Mouse (Mus musculus) urinary bladder, postnatal 14 days (tissue): Measurements from ENCODE around the gene C2cd2l.
"Not testable (repeated sequence)": the region's sequence is repeated elsewhere in the genome, so short reads cannot be mapped to it uniquely, and the experiment has no call there.

ENCODE experiments used
- DNase-seq: peaks from one replicate; pipeline ENCODE4 v3.0.0; 2021; ENCODE audit warnings: low spot score

The C2cd2l gene

DNA sequence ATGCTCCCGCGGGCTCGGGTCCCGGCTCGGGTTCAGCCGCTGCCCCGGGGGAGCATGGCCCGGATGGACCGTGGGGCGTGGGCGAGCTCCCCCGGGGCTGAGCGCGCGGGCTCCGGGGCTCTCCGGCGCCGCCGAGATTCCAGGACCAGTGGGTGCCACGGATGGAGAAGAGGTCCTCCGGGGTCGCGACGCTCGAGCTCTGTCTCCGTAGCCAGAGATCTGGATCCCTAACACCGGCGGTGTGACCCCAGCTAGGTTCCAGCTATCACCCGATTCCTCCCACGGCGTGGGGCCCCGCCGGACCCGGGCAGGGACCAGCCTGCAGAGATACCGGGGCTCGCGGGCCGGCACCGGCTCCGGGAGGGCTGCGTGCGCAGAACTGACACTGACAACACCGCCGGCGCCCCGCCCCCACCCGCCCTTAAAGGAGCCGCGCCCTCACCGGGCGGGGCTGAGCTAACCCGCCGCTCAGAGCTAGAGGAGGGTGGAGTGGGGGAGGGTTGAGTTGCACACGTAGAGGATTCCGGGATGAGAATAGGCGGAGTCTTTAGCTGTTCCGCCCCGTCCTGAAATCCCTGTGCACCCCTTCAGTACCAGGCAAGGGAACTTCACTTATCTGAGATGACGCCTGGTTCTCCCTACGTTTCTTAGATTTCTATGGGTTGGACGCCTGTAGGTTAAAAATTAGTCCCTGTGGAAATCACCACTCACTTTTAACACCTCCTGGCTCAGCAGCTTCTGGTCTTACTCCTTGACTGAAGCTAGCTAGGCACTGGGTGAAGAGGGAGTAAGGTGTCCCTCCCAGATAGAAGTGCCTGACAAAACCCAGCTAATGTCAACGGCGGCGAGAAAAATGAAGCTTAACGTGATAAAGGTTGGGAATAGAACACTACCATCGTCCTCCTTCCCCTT, at the start of gene C2cd2l:
TSS of gene C2cd2l (minus strand) at position 399 of the 912 bp plus-strand sequence.
- DNase-seq: peak; percentile 93

DNA sequence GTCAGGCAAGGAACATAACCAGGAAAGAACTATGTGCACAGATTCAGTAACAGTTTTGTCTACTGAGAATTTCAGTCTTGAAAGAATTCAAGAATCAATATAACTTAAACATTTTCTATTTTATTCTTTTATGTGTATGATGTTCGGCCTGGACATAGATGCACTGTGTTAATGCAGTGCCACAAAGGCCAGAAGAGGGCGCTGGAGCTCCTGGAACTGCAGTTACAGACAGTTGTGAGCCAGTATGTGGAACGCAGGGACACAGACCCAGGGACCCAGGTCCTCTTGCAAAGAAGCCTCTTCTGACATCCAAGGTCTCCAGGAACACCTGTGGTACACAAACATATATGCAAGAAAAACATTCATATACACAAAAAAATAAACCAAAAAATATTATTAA, 44.4 kb upstream of the C2cd2l start:
- peak; percentile 23 for DNase-seq

DNA sequence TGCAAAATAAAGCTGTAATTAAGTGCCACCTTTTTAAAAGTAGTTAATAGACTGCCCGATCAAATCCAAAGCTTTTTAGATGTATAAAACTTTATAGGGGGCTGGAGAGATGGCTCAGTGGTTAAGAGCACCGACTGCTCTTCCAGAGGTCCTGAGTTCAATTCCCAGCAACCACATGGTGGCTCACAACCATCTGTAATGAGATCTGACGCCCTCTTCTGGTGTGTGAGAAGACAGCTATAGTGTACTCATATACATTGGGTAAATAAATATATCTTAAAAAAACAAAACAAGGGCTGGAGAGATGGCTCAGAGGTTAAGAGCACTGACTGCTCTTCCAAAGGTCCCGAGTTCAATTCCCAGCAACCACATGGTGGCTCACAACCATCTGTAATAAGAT, 41.8 kb upstream of the C2cd2l start:
- DNase-seq: not testable (repeated sequence)

DNA sequence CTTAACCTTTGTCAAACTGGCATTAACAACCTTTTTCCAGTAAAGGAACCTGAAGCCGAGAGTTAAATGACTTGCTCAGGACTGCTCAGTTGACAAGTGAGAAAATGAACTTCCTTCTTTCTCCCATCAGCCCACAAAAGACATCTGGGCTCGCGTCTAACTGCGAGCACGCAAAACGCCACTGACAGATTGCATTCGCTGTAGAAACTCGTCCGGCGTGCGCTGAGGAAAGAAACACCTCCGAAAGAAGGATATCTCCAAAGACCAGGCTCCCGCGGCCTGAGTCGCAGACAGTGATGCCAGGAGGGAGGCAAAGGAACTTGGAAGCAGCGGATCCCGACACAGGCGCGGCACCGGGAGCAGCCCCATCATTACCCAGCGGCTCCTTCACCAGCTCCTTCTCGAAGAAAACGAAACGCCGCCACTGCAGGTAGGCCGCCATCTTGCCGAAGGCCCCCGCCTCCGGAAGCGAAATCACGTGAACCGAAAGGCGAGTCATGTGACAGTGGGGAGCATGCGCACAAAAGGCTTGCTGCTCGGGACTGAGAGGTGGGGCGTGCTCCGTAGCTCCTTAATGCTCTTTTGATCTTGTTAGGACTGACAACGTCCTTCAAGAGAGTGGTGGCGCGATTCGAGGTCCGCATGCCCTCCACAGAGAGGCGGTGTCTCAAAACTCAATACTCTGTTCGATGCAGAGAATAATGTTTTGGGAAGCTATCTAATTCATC, 41.3 kb upstream of the C2cd2l start, which contains the start of gene Vps11:
TSS of gene Vps11 (minus strand) at position 481 of the 728 bp plus-strand sequence.
- DNase-seq: peak; percentile 96

DNA sequence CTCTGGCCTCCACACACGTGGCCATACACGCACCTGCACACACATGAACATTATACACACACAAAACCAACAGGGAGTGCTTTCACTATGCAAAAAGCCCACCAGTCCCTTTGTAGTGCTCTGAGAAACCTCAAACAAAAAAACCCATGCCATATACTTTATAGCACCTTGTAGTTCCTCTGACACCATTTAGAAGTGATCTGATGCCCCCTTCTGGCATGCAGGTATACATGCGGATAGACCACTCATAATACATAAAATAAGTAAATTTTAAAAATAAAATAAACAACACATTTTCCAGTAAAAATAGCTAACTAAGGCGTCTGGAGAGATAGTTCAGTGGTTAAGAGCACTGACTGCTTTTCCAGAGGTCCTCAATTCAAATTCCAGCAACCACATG, 37.1 kb upstream of the C2cd2l start:
- no peak for DNase-seq

DNA sequence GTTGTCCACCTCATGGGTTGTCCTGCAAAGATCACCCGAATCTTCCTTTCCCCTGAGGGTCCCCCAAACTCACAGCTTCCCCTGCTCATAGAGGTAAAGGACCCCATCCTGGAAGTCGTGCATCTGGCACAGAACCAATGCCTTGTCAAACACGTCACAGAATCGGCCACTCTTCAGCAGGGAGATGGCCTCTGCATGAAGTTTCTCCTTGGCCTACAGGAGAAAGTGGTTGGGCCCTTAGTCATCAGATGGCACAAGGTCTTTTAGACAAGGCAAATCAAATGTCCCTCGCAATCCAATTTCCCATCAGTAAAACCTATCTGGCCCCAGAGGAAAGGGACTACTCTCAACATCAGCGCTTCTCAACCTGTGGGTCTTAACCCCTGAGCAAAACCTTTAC, 33.1 kb upstream of the C2cd2l start:
- DNase-seq: no peak

DNA sequence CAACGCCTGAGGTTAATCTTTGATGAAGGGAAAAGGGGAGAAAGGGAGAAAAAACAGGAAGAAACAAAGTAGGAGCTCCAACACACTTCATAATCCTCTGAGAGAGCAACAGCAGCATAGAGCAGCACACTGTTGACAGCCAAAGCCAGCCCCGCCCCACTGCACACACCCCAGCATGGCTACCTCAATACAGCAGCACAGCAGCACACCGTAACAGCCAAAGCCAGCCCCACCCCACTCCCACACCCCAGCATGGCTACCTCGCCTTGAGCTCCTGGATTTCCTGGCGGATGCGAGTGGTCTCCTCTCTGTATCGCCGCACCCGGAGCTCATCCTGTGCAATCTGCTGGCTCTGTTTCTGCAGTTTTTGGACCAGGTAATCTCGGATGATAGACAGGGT, 32.3 kb upstream of the C2cd2l start:
- no peak for DNase-seq

DNA sequence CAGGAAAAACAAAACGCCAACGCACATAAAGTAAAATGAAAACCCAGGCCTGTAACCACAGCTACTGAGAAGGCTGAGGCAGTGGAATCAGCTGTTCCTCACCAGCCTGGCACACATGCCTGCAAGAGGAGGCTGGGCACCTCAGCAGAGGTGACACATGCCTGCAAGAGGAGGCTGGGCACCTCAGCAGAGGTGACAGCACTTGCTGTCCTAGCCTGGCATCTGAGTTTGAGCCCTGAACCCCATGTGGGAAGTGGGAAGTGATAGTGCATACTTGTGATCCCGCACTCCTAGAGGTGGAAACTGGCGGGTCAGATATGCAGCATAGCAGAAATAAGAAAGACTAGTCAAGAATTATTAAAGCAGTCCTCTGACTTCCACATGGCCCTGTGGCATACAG, 31.3 kb upstream of the C2cd2l start:
- no peak for DNase-seq

DNA sequence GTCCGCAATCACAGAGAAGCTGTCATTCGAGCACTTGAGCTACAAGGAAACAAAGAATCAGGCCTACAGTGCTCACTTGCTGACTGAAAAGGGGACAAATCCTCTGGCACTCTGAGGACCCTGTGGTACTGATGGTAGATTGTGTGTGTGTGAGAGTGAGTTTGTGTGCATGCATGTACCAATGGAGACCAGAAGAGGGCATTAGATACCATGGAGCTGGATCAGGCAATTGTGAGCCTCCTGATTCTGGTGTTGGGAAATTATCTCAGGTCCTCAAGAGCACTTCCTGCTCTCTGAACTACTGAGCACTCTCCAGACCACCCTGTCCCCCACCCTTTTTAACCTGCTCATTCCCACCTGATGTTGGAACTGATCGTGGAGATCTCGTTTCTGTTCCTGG, 28.5 kb upstream of the C2cd2l start:
- DNase-seq: no peak

DNA sequence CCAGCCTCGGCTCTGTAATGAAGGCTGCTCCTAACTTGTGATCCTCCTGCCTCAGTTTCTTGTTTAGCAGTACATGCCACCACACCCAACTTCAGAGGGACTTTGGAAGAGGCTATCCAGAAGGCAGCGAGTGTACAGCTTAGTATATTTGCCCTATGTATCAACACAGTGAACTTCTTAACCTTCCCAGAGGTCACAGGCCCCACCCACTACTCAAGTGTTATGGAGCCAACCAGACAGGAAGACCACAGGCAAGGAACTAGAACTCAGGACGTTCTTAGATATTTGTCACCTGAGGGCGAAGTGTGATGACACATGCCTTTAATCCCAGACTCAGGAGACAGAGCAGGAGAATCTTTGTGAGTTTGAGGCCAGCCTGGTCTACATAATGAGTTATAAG, 27.5 kb upstream of the C2cd2l start:
- DNase-seq: no peak

DNA sequence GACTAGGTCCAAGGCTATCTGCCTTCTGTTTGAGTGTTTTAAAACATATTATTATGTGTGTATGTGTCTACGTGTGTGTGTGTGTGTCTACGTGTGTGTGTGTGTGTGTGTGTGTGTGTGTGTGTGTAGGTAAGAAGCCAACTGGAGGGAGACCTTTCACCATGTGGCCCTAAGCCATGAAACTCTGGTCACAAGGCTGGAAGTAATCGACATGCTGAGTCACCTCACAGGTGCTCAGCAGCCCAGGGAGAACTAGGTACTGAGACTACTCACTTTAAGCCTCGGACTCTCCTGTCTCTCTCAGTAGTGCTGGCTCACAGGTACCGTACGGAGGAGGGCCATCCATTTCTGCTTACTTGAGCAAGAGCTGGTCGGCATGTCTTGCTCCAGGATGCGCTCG, 27.1 kb upstream of the C2cd2l start:
- no peak for DNase-seq

DNA sequence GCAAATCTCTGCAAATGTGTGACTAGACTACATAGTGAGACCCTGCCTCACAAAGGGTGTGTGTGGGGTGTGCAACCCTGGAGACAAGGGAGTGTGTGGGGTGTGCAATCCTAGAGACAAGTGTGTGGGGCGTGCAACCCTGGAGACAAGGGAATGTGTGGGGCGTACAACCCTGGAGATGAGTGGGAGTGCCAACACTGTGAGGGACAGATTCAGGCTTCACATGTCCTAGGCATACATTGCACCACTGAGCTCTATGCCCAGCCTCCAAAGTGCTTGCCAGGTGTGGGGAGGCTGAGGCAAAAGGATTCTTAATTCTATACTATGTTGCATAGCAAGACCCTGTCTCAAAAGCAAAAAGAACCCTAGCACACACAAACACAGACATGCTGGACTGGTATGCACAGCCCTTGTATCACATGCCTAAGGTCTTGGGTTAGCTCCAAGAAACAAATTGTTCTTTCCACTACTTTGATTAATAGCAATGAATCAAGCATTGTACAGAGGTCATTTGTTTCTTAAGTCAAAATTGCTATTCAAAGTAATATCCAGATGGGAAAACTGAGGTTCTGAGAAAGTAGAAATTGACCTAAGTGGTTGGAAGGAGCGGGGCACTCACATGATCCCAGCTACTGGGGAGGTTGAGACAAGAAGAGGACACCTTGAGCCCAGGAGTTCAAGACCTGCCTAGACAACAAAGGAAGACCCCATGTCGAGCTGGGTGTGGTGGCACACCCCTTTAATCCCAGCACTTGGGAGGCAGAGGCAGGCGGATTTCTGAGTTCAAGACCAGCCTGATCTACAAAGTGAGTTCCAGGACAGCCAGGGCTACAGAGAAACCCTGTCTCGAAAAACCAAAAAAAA, 25.7 kb upstream of the C2cd2l start:
- no peak for DNase-seq

DNA sequence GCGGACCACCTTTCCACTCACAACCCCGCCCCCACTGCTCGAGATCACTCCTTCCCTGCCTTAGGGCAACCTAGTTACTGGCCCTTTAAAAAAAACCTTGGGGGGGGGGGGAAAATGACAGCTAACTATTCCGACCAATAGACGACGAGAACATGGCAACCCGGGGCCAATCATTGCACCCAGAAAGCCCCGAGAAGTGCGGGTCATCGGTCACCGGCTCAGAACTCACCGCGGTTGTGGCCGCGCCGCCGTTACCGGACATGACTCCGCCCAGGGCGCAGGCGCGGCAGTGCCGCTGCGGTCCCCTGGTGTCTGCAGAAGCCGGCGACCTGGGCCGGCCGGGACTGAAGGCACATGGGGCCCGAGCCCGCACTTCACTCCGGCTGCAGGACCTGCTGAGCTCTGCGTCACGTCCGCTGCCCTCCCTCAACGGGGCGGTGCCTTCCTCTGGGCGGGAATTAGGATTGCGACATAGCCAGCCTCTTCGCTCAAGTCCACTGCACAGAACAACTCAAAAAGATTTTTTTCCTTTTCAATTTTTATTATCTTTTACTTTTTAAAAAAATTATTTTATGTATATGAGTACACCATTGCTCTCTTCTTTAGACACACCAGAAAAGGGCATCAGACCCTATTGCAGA, 23.8 kb upstream of the C2cd2l start, which contains the start of gene Hmbs:
TSS of gene Hmbs (minus strand) at position 448 of the 641 bp plus-strand sequence.
- DNase-seq: peak; percentile 94

DNA sequence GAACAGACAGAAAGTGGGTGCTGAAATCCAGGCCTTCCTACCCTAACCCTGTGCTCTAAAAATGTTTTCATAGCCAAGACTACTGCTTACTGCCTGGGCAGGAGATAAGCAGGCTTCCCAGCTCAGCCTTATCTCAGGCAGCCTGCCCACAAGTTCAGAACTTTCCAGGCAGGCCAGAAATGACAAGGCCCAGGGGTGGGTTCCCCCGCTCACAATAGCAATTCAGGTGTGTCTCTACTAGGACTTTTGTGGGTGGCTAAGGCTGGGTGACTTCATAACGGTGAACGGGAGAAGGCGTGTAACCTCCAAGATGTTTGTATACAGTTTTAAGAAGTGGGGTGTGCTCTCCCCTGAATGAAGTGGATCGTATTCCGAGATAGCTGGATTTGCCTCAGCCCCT, 23.2 kb upstream of the C2cd2l start:
- DNase-seq: no peak

DNA sequence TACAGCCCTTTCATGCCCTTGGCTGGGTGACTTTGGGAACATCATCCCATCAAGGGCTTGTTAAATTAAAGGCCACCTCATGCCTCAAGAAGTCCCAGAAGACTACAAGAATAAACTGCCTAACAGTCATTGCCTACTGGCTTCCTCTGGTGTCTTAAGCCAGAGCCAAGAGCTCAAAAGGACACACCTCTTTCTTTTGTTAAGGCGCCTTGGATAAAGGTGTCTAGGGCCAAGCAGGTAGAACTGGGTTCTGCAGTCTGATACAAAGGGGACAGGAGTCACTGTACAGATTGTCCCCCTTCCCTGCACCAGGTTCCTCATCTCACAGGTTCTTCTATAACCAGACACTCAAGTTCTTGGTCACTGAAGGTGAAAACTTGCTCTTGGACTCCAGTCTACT, 22.5 kb upstream of the C2cd2l start:
- DNase-seq: no peak

DNA sequence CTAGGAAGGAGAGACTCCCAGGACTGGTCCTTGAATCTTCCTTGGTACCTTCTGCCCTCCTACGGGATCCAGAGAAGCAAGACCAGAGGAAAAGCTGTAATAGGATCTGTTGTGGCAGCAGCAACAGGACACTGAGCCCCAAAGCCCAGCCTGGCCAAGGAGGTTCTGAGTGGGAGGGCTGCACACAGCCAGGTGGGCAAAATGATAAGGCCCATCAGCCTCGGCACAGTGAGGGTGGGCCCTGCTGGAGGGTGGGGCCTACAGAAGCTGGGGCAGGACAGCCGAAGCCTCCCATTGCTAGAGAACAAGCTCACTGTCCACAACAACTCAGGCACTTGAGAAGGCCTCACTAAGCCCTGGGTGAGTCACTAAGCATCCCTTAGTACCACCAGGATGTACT, 22.1 kb upstream of the C2cd2l start:
- DNase-seq: no peak

DNA sequence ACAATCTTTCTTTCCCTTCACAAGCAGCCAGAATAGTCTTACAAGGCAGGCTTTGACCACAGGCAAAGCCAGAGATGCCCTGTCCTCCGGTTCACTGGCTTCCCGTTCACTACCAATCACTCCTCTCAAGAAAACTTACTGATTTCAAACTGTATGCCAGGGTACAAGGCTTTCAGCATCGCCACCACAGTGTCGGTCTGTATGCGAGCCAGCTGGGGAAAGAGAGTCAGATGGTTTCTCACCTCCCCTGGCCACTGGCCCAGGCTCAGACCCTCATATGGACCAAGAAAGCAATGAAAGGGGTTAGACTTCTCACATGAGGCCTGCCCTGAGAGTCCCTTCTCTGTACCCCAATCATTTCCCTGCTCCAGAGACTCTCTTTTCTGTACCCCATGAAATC, 21.4 kb upstream of the C2cd2l start:
- no peak for DNase-seq

DNA sequence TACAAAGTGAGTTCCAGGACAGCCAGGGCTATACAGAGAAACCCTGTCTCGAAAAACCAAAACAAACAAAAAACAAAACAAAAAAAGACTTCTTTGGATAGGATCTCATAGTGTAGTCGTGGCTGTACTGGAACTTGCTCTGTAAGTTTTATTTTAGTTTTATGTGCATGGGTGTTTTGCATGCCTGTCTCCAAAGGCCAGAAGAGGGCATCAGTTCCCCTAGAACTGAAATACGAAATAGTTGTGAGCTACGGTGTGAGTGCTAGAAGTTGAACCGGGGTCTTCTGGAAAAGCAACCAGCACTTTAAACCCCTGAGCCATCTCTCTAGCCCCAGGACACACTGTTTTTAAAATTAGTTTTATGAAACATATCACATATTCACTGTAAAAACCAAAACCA, 18.5 kb upstream of the C2cd2l start:
- no peak for DNase-seq

DNA sequence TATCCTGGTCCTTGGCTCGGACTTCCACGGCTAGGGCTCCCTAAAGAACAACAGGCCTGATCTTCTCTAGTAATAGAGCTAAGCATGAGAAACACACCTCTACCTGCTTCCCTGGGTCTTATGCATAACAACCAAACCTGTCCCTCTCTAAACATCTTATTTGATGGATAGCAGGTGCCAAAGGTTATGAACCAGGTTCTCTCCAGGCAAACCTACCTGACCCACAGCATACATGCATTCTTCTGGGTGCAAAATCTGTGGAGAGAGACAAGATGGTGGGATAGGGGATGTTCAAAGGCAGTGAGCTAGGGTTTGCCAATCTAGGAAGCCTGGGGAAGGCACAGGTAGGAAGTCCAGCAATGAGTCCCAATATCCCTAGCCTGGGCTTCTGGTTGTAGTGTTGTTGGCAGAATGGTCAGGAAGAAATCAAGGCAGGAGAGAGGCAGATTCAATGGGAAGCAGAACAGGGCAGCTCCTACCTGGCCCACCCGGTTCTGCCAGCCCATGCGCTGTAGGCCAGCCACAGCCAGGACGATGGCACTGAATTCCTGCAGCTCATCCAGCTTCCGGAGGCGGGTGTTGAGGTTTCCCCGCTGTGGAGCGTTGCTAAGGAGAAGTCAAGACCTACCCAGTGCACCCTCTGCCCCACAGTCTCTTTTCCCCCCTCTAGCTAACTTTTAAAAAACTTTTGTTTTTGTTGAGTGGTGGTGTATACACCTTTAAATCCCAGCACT, 17.5 kb upstream of the C2cd2l start:
- no peak for DNase-seq

DNA sequence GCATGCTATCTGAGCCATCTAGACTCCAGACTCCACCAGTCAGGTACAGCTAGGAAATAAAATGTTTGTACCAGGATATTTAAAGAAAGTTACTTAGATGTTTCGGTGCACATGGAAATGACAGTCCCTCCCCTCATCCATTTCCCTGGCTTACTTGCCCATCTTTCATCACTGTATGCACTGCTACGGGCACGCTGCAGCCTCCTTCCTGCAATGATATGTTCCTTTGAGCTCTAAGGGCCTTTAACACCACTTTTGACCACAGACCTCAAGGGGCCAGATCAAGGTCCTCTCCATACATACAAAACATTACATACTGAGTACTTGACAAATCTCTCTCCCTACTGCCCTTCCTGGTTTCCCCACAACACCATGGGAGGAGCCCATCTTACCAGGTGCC, 16.9 kb upstream of the C2cd2l start:
- DNase-seq: no peak

DNA sequence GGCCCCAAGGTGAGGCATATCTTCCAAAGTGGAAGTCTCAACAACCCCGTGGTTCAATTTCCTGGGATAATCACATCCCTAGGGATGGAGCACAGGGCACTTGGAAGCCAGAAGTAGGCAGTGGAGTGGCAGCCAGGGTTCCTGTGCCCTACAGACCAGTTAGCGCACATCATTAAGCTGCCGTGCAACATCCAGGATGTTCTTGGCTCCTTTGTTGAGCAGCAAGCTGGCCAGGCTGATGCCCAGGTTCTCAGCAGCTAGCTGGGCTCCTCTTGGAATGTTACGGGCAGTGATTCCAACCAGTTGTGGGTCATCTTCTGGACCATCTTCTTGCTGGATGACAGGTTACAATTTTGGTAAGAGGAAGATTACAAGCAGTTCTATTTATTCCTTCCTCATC, 16.4 kb upstream of the C2cd2l start:
- not testable (repeated sequence) for DNase-seq
